Mouse (Mus musculus) hindbrain, postnatal 0 days (tissue): Measurements from ENCODE around the gene Dop1a. TPM values are rescaled to one million over a fixed set of nuclear protein-coding genes. Genes with fewer than 3 reads are reported as not detected.

Experiments used
- ATAC-seq: fragments of 200-750 bp; cut with Nextera tagmentation; 2 replicates; pipeline ENCODE4 v1.8.0; 2017; ENCODE audit warnings: mild to moderate bottlenecking, moderate TSS enrichment, moderate library complexity
- DNase-seq: peaks from one replicate; pipeline ENCODE4 v3.0.0-alpha.2; 2015; ENCODE audit warnings: low spot score
- H3K27ac ChIP-seq: fragments of 300-500 bp; sonication (generic); 2 replicates; pipeline ENCODE4 v1.5.1; 2014; ENCODE audit warnings: mild to moderate bottlenecking
- H3K27me3 ChIP-seq: fragments of 300-500 bp; sonication (generic); 2 replicates; pipeline ENCODE4 v1.6.1; 2014; ENCODE audit warnings: low read length, mixed read lengths; ENCODE audit not compliant: insufficient read depth
- H3K36me3 ChIP-seq: fragments of 300-500 bp; sonication (generic); 2 replicates; pipeline ENCODE4 v1.6.1; 2014; ENCODE audit warnings: low read length, mixed read lengths; ENCODE audit not compliant: insufficient read depth
- H3K4me1 ChIP-seq: fragments of 300-500 bp; sonication (generic); 2 replicates; pipeline ENCODE4 v1.6.1; 2014; ENCODE audit warnings: antibody characterized with exemption, low read length, mixed read lengths; ENCODE audit not compliant: insufficient read depth
- H3K4me2 ChIP-seq: fragments of 300-500 bp; sonication (generic); 2 replicates; pipeline ENCODE4 v1.6.1; 2014; ENCODE audit warnings: low read depth, mild to moderate bottlenecking, low read length, moderate library complexity, mixed read lengths
- H3K4me3 ChIP-seq: fragments of 300-500 bp; sonication (generic); 2 replicates; pipeline ENCODE4 v1.5.1; 2014; ENCODE audit warnings: low read length
- H3K9ac ChIP-seq: fragments of 300-500 bp; sonication (generic); replicated peaks from 2 replicates; pipeline ENCODE4 v1.6.1; 2014; ENCODE audit warnings: mild to moderate bottlenecking, low read length, moderate library complexity, mixed read lengths
- H3K9me3 ChIP-seq: fragments of 300-500 bp; sonication (generic); 2 replicates; pipeline ENCODE4 v1.6.1; 2016; ENCODE audit warnings: low read length, mixed read lengths
- CTCF ChIP-seq: IDR thresholded peaks from 2 replicates; pipeline ENCODE4 v1.5.1; 2016; ENCODE audit warnings: antibody characterized with exemption, control low read depth, low read depth
- WGBS: fragments of 180-500 bp; shearing (Covaris S2); extraction: QIAGEN DNeasy Blood & Tissue Kit; methylation state at CpG from one replicate; pipeline ENCODE4 v1.1.7; 2014; 5-methylcytosine and 5-hydroxymethylcytosine counted together
- polyA plus RNA-seq: library from polyadenylated mRNA; unstranded; fragments of >200 nt; fragmentation: Nextera tagmentation; extraction: Ambion mirVana; gene quantifications from 2 replicates; pipeline ENCODE4 v1.2.1, GENCODE M21; 2015
- total RNA-seq: library from RNA; depleted of rRNA; stranded (reverse); fragments of >200 nt; gene quantifications from 2 replicates; pipeline ENCODE4 v1.2.3, GENCODE M21; 2014

Gene Dop1a
- total and polyA plus RNA-seq, 2 experiments from 2014 or later, result 23.9 to 50.9 TPM

GRCm38 (mm10) chr9:86554641-86555040, 87.7 kb downstream of the Dop1a start:
- no peak for TF ChIP-seq CTCF
- H3K9me3 ChIP-seq, result no peaks in the 10 kb centered on the region
- H3K4me2 ChIP-seq, result no peak overlapping the region
- ATAC-seq, result no peak
- H3K4me1 ChIP-seq, result no peaks in the 10 kb centered on the region
- no peak overlapping the region for H3K9ac ChIP-seq
- H3K27ac ChIP-seq, result no peak overlapping the region
- WGBS, result 80% methylated on average over 4 of the region's 4 CpGs
- H3K4me3 ChIP-seq, result no peak overlapping the region
- peaks cover 47% of the 10 kb centered on the region for H3K36me3 ChIP-seq
- peak; percentile 8 for DNase-seq
- H3K27me3 ChIP-seq, result no peaks in the 10 kb centered on the region

- ATAC-seq (no peak), DNase-seq (no peak)
- WGBS, result 81% methylated on average over 3 of the region's 3 CpGs
- Histone ChIP-seq H3K4me2 (no peak overlapping the region), H3K36me3 (peaks cover 48% of the 10 kb centered on the region), H3K4me3 (no peak overlapping the region), H3K4me1 (no peaks in the 10 kb centered on the region), H3K27ac (no peak overlapping the region), H3K9me3 (no peaks in the 10 kb centered on the region), H3K9ac (no peak overlapping the region), H3K27me3 (no peaks in the 10 kb centered on the region)
- TF ChIP-seq CTCF, result no peak
Measured at GRCm38 (mm10) chr9:86560543-86560942, 93.6 kb downstream of the Dop1a start.

GRCm38 (mm10) chr9:86569314-86569910, 102.5 kb downstream of the Dop1a start:
- TF ChIP-seq CTCF, result no peak
- Histone ChIP-seq H3K9me3 (no peaks in the 10 kb centered on the region), H3K9ac (no peak overlapping the region), H3K36me3 (peaks cover 15% of the 10 kb centered on the region), H3K4me1 (peaks cover 7% of the 10 kb centered on the region), H3K27ac (no peak overlapping the region), H3K27me3 (no peaks in the 10 kb centered on the region), H3K4me2 (no peak overlapping the region), H3K4me3 (no peak overlapping the region)
- DNase-seq (no peak), ATAC-seq (no peak)
- 83% methylated on average over 3 of the region's 3 CpGs for WGBS

- WGBS, result 73% methylated on average over 10 of the region's 10 CpGs
- Histone ChIP-seq H3K9me3 (no peaks in the 10 kb centered on the region), H3K27me3 (no peaks in the 10 kb centered on the region), H3K27ac (no peak overlapping the region), H3K36me3 (peaks cover 7% of the 10 kb centered on the region; the same call in 1 of the 2 replicates), H3K4me1 (peaks cover 7% of the 10 kb centered on the region), H3K9ac (no peak overlapping the region), H3K4me2 (peak overlapping the region; percentile 99), H3K4me3 (no peak overlapping the region)
- no peak for TF ChIP-seq CTCF
- no peak for DNase-seq
- ATAC-seq, result no peak
Measured at GRCm38 (mm10) chr9:86570261-86570890, 103.4 kb downstream of the Dop1a start.

GRCm38 (mm10) chr9:86570946-86571345, 104.0 kb downstream of the Dop1a start:
- peak overlapping the region; percentile 70; the same call in 1 of the 2 replicates for H3K9ac ChIP-seq
- H3K4me1 ChIP-seq, result peaks cover 7% of the 10 kb centered on the region
- H3K4me2 ChIP-seq, result peak overlapping the region; percentile 99
- no peaks in the 10 kb centered on the region for H3K27me3 ChIP-seq
- H3K36me3 ChIP-seq, result peaks cover 7% of the 10 kb centered on the region; the same call in 1 of the 2 replicates
- H3K4me3 ChIP-seq, result peak overlapping the region; percentile 73
- H3K9me3 ChIP-seq, result no peaks in the 10 kb centered on the region
- 23% methylated on average over 8 of the region's 8 CpGs for WGBS
- DNase-seq, result no peak
- no peak overlapping the region for H3K27ac ChIP-seq
- peak; percentile 24; the same call in 1 of the 2 replicates for TF ChIP-seq CTCF
- no peak for ATAC-seq

- H3K27ac ChIP-seq, result peak within 1 kb of the TSS; percentile 73
- peak within 1 kb of the TSS; percentile 70 for H3K9ac ChIP-seq
- no peaks in the 10 kb centered on the region for H3K9me3 ChIP-seq
- H3K4me3 ChIP-seq, result peak within 1 kb of the TSS; percentile 73
- peak; percentile 97 for DNase-seq
- WGBS, result under 1% methylated on average over 58 of the region's 59 CpGs
- peak; percentile 98 for ATAC-seq
- peaks cover 3% of the 10 kb centered on the region; the same call in 1 of the 2 replicates for H3K36me3 ChIP-seq
- no peak for TF ChIP-seq CTCF
- H3K4me2 ChIP-seq, result peak within 1 kb of the TSS; percentile 99
- H3K4me1 ChIP-seq, result peaks cover 7% of the 10 kb centered on the region
- H3K27me3 ChIP-seq, result no peaks in the 10 kb centered on the region
Measured at GRCm38 (mm10) chr9:86571540-86572135, 104.7 kb downstream of the Dop1a start, which contains the start of the genes Pgm3 and Rwdd2a. Gene Pgm3, minus strand, starts transcription at chr9:86571842. Gene Rwdd2a, plus strand, starts transcription at chr9:86571991.
